ENCODE assay signal across 17 mouse cellular contexts in genomic region chr1:131804166-131804565, GRCm38 (mm10). TPM values are rescaled to one million over a fixed set of nuclear protein-coding genes. Genes with fewer than 3 reads are reported as not detected.
"Had no signal": no experiment of that assay in that cellular context is flagged by ENCODE, and none has a peak within 500 bp of the region (broad histone marks: within the 10 kb centered on the region; RNA-seq: fewer than 3 reads in every experiment).

No protein-coding gene starts in this region.

- H3K4me1 ChIP-seq: midbrain, embryonic 12.5 days; midbrain, embryonic 15.5 days; neural tube, embryonic 12.5 days; stomach, embryonic 15.5 days had no signal

- H3K9me3 ChIP-seq: midbrain, embryonic 10.5 days; midbrain, embryonic 12.5 days; midbrain, embryonic 15.5 days; neural tube, embryonic 12.5 days; stomach, embryonic 15.5 days had no signal

- H3K4me3 ChIP-seq: midbrain, embryonic 10.5 days; midbrain, embryonic 12.5 days; midbrain, embryonic 15.5 days; neural tube, embryonic 12.5 days; stomach, embryonic 15.5 days had no signal

- H3K27me3 ChIP-seq: midbrain, embryonic 12.5 days; midbrain, embryonic 15.5 days; neural tube, embryonic 12.5 days; stomach, embryonic 15.5 days had no signal

- H3K36me3 ChIP-seq: midbrain, embryonic 10.5 days; midbrain, embryonic 12.5 days; midbrain, embryonic 15.5 days; neural tube, embryonic 12.5 days; stomach, embryonic 15.5 days had no signal

- DNase-seq: lung, adult 18-20 months; lung, embryonic 14.5 days; lung, postnatal 10 days; lung, postnatal 4 days; right cerebral cortex, postnatal 14 days; thymus, adult 2 months; thymus, postnatal 25 days; thymus, postnatal 4 days had no signal

- H3K27ac ChIP-seq: midbrain, embryonic 10.5 days; midbrain, embryonic 12.5 days; midbrain, embryonic 15.5 days; neural tube, embryonic 12.5 days; stomach, embryonic 15.5 days; stomach, postnatal 0 days had no signal

RNA-seq across cellular contexts. Expression of gene Pm20d1, which starts 7.0 kb away (rescaled TPM):
- total RNA-seq: megakaryocyte-erythroid progenitor cell, adult 5-6 weeks; monocyte, adult 5-6 weeks; neutrophil, adult 5-6 weeks had no signal
